Comparison of ENCODE assay signal across 29 mouse cellular contexts in genomic region chr1:66932052-66932451, GRCm38 (mm10). TPM values are rescaled to one million over a fixed set of nuclear protein-coding genes. Genes with fewer than 3 reads are reported as not detected.
A peak's percentile ranks its signal among the peaks of the same experiment; 100 is the strongest.
DNase-seq lines count a peak whose midpoint lies in the region; ATAC-seq and TF ChIP-seq lines count a peak whose summit lies in the region.
"Had no signal": no experiment of that assay in that cellular context is flagged by ENCODE, and none has a peak within 500 bp of the region (broad histone marks: within the 10 kb centered on the region; RNA-seq: fewer than 3 reads in every experiment).

No protein-coding gene starts in this region.

- H3K4me3 ChIP-seq in gastrocnemius, adult 2 months = peak overlapping the region; percentile 80
- no peak overlapping the region for H3K4me3 ChIP-seq in C2C12 (ENCODE audit: insufficient read depth, poor library complexity, severe bottlenecking)
- H3K4me3 ChIP-seq in bone marrow macrophage, adult 2 months (ENCODE audit: insufficient read depth, low read length) = no peak overlapping the region
- no peak overlapping the region for H3K4me3 ChIP-seq in forebrain, embryonic 15.5 days
- H3K4me3 ChIP-seq: embryonic facial prominence, embryonic 13.5 days; embryonic facial prominence, embryonic 15.5 days; erythroblast, embryonic 14.5 days; forebrain, embryonic 10.5 days; forebrain, embryonic 12.5 days had no signal

- no peak for TF ChIP-seq CTCF in gastrocnemius, adult 2 months (IDR thresholded peaks at IDR 0.05)
- TF ChIP-seq CTCF in C2C12 (IDR thresholded peaks at IDR 0.05; ENCODE audit: control insufficient read depth, insufficient read depth, insufficient read length) = no peak
- TF ChIP-seq CTCF in bone marrow macrophage, adult 2 months (IDR thresholded peaks at IDR 0.05; ENCODE audit: low read depth, low read length) = no peak

- no peak overlapping the region for H3K4me2 ChIP-seq in forebrain, embryonic 15.5 days (replicated peaks)
- H3K4me2 ChIP-seq: embryonic facial prominence, embryonic 13.5 days; embryonic facial prominence, embryonic 15.5 days; forebrain, embryonic 12.5 days had no signal

- no peaks in the 10 kb centered on the region for H3K9me3 ChIP-seq in forebrain, embryonic 15.5 days
- H3K9me3 ChIP-seq: embryonic facial prominence, embryonic 13.5 days; embryonic facial prominence, embryonic 15.5 days; forebrain, embryonic 10.5 days; forebrain, embryonic 12.5 days; G1E had no signal

- no peak for ATAC-seq in forebrain, embryonic 15.5 days (replicated peaks)
- ATAC-seq: activated CD4-positive, CD25-positive, alpha-beta regulatory T cell, adult 4 months; CD4-positive, CD25-positive, alpha-beta regulatory T cell, adult 4 months; forebrain, embryonic 14.5 days; forebrain, postnatal 0 days; Patski had no signal

- H3ac ChIP-seq in C2C12 (ENCODE audit: control insufficient read depth, insufficient read length, low read depth) = no peak overlapping the region

- intact Hi-C loops in gastrocnemius, adult 2 months (cut with DNase I) = no loop called here
- intact Hi-C loops in left cerebral cortex, postnatal 10 days (cut with DNase I) = no loop called here

- H3K27me3 ChIP-seq in C2C12 (ENCODE audit: control insufficient read depth, insufficient read depth, insufficient read length) = no peaks in the 10 kb centered on the region
- no peaks in the 10 kb centered on the region for H3K27me3 ChIP-seq in forebrain, embryonic 15.5 days
- H3K27me3 ChIP-seq: CH12.LX; embryonic facial prominence, embryonic 13.5 days; embryonic facial prominence, embryonic 15.5 days; forebrain, embryonic 12.5 days had no signal

- no peaks in the 10 kb centered on the region for H3K79me2 ChIP-seq in C2C12 (ENCODE audit: control insufficient read depth, insufficient read depth)

- no peak for TF ChIP-seq POLR2A in bone marrow macrophage, adult 2 months (IDR thresholded peaks at IDR 0.05; ENCODE audit: borderline replicate concordance, low read depth, low read length)

- no peak for DNase-seq in gastrocnemius, adult 2 months
- DNase-seq in gastrocnemius, postnatal 25 days = no peak
- no peak for DNase-seq in left cerebral cortex, postnatal 10 days (ENCODE audit: extremely low spot score in 1 of 2, low spot score in 2 of 2)
- DNase-seq in spleen, postnatal 4 days (ENCODE audit: low spot score in 2 of 2) = no peak
- DNase-seq: adrenal gland, adult 8-10 months; B cell, adult 2 months; cerebellum, adult 11 months; cerebellum, adult 18-20 months; cerebellum, adult 8-10 months; cerebellum, adult 9-11 months; cerebellum, postnatal 14 days; cerebellum, postnatal 36 days; embryo, embryonic 11 days; forebrain, postnatal 0 days had no signal

- no peaks in the 10 kb centered on the region for H3K36me3 ChIP-seq in C2C12 (ENCODE audit: control insufficient read depth, insufficient read depth)
- H3K36me3 ChIP-seq in forebrain, embryonic 15.5 days = no peaks in the 10 kb centered on the region
- H3K36me3 ChIP-seq: embryonic facial prominence, embryonic 13.5 days; embryonic facial prominence, embryonic 15.5 days; forebrain, embryonic 10.5 days; forebrain, embryonic 12.5 days; G1E had no signal

- no peak overlapping the region for H3K9ac ChIP-seq in forebrain, embryonic 15.5 days (replicated peaks)
- H3K9ac ChIP-seq: embryonic facial prominence, embryonic 13.5 days; embryonic facial prominence, embryonic 15.5 days; forebrain, embryonic 12.5 days; forebrain, postnatal 0 days had no signal

- peak overlapping the region; percentile 91 for H3K27ac ChIP-seq in gastrocnemius, adult 2 months
- peak overlapping the region; percentile 69 for H3K27ac ChIP-seq in bone marrow macrophage, adult 2 months (ENCODE audit: insufficient read depth, low read depth, low read length)
- no peak overlapping the region for H3K27ac ChIP-seq in forebrain, embryonic 15.5 days (replicated peaks)
- H3K27ac ChIP-seq: embryonic facial prominence, embryonic 13.5 days; embryonic facial prominence, embryonic 15.5 days; forebrain, embryonic 10.5 days; forebrain, embryonic 12.5 days had no signal

- peaks cover 6% of the 10 kb centered on the region for H3K4me1 ChIP-seq in bone marrow macrophage, adult 2 months (ENCODE audit: control insufficient read depth, insufficient read depth, low read length)
- no peaks in the 10 kb centered on the region for H3K4me1 ChIP-seq in forebrain, embryonic 15.5 days
- H3K4me1 ChIP-seq: embryonic facial prominence, embryonic 13.5 days; embryonic facial prominence, embryonic 15.5 days; forebrain, embryonic 12.5 days had no signal

- H3K79me3 ChIP-seq in C2C12 (ENCODE audit: low read depth) = no peaks in the 10 kb centered on the region

TF ChIP-seq in C2C12, 6 proteins besides CTCF, POLR2A, EP300 and RAD21:
- TF ChIP-seq USF1 (IDR thresholded peaks at IDR 0.05; ENCODE audit: low read depth) (peak; percentile 73), MAX (IDR thresholded peaks at IDR 0.05) (no peak), MYOD1 (IDR thresholded peaks at IDR 0.05; ENCODE audit: control insufficient read depth, insufficient read length, low read depth) (no peak), FOSL1 (IDR thresholded peaks at IDR 0.05; ENCODE audit: insufficient read depth, low read length, poor library complexity, severe bottlenecking) (no peak), MYOG (IDR thresholded peaks at IDR 0.05; ENCODE audit: control insufficient read depth, extremely low read depth, insufficient read length) (no peak), CEBPB (IDR thresholded peaks at IDR 0.05; ENCODE audit: low read depth) (no peak)

RNA-seq across cellular contexts. Expression of gene Myl1, which starts 13.2 kb away (rescaled TPM):
- total RNA-seq in gastrocnemius, adult 2 months (2021) = over 10,000 TPM; 14,696 to 24,668 TPM
- total RNA-seq in gastrocnemius, postnatal 25 days (2021) = over 10,000 TPM; 28,881 to 29,446 TPM
- polyA plus RNA-seq in C2C12 (2012; fragmentation: generic; extraction: Trizol) = 4.9 TPM
- polyA plus RNA-seq in bone marrow macrophage, adult 2 months (2012; ENCODE audit: insufficient read depth, insufficient read length, missing spikeins) = not detected in 2 replicates
- total RNA-seq in left cerebral cortex, postnatal 10 days (2021) = under 1 TPM in 1 of 2 experiments, not detected in 1; 0.88 TPM
- 0.40 and 1.4 TPM in 2 replicates for polyA plus RNA-seq in forebrain, embryonic 15.5 days (2015; fragmentation: Nextera tagmentation; extraction: Ambion mirVana)
- total RNA-seq: CH12.LX; common myeloid progenitor, adult 5-6 weeks; forebrain, postnatal 0 days had no signal
- polyA plus RNA-seq: activated CD4-positive, CD25-positive, alpha-beta regulatory T cell, adult 4 months; CD4-positive, CD25-positive, alpha-beta regulatory T cell, adult 4 months; erythroblast, embryonic 14.5 days; G1E; Patski had no signal

Comparison
In these comparisons a context has a peak if more than half of its experiments do, and no peak if none do; other contexts are left out.
1. RNA of gene Myl1, which starts 13.2 kb away (total RNA-seq): 28,881 to 29,446 TPM in gastrocnemius, postnatal 25 days and 14,696 to 24,668 TPM in gastrocnemius, adult 2 months; 0.88 TPM in left cerebral cortex, postnatal 10 days; every median in the first group is over 1,000 times any median in the second.